Comparison of ENCODE assay signal across 7 mouse cellular contexts in the genomic region with DNA sequence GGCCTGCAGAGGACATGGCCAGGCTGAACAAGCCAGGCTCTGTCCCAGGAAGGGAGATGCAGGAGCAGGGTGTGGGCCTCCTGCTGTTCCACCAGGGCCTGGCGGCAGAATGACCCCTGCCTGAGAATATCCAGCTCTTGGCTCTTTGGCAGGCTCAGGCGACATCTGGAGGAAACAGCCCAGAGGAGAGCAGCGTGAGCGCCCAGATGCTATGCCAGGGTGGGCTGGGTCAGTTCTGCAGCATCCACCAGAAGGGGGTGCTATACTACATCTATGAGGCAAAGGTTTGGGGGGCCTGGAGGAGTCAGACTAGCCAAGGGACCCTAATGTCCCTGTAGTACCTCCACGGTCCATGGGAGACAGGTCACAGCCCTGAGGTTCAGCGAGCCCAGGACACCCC. TPM values are rescaled to one million over a fixed set of nuclear protein-coding genes. Genes with fewer than 3 reads are reported as not detected.
A peak's percentile ranks its signal among the peaks of the same experiment; 100 is the strongest.
DNase-seq lines count a peak whose midpoint lies in the region; ATAC-seq and TF ChIP-seq lines count a peak whose summit lies in the region.

No protein-coding gene starts in this region.

- intact Hi-C loops in heart, postnatal 36 days (cut with DNase I), result no loop called here

- 28% methylated on average over 6 of the region's 6 CpGs for WGBS in embryonic facial prominence, embryonic 15.5 days
- WGBS in limb, embryonic 11.5 days, result 39% methylated on average over 6 of the region's 6 CpGs
- WGBS in midbrain, embryonic 14.5 days, result 40% methylated on average over 6 of the region's 6 CpGs

- ATAC-seq in embryonic facial prominence, embryonic 15.5 days (ENCODE audit: insufficient number of reproducible peaks, low FRiP score, low TSS enrichment, low read depth), result peak; percentile 31; the same call in 1 of the 2 replicates
- no peak; the same call in 1 of the 2 replicates for ATAC-seq in limb, embryonic 11.5 days (ENCODE audit: insufficient number of reproducible peaks, low FRiP score, low TSS enrichment, low read depth)
- ATAC-seq in midbrain, embryonic 14.5 days (ENCODE audit: low FRiP score, low TSS enrichment), result 0 out of 2 replicates have a peak, but pooled peaks have one; percentile 22

- H3K4me1 ChIP-seq in E14TG2a.4 (replicated peaks; ENCODE audit: low read depth, low read length), result peaks cover 91% of the 10 kb centered on the region
- H3K4me1 ChIP-seq in embryonic facial prominence, embryonic 15.5 days, result peaks cover 46% of the 10 kb centered on the region
- peaks cover 6% of the 10 kb centered on the region for H3K4me1 ChIP-seq in limb, embryonic 11.5 days (ENCODE audit: control insufficient read depth, insufficient read depth, low read length)
- peaks cover 13% of the 10 kb centered on the region for H3K4me1 ChIP-seq in midbrain, embryonic 14.5 days (ENCODE audit: control insufficient read depth, insufficient read depth, low read length)

- DNase-seq in B cell, adult 2 months, result peak; percentile 61 to 62
- peak; percentile 57 to 65 for DNase-seq in heart, postnatal 36 days
- peak; percentile 74 for DNase-seq in limb, embryonic 11.5 days (ENCODE audit: low spot score)
- DNase-seq in midbrain, embryonic 14.5 days, result peak; percentile 78
- no peak for DNase-seq in ovary, postnatal 14 days (ENCODE audit: low spot score)

- peaks cover 100% of the 10 kb centered on the region for H3K36me3 ChIP-seq in E14TG2a.4 (ENCODE audit: insufficient read depth, low read length)
- H3K36me3 ChIP-seq in embryonic facial prominence, embryonic 15.5 days, result peaks cover 83% of the 10 kb centered on the region
- H3K36me3 ChIP-seq in limb, embryonic 11.5 days (ENCODE audit: control insufficient read depth, insufficient read depth, low read length), result peaks cover 35% of the 10 kb centered on the region; the same call in 1 of the 2 replicates
- H3K36me3 ChIP-seq in midbrain, embryonic 14.5 days (ENCODE audit: control insufficient read depth, insufficient read depth, low read length), result peaks cover 84% of the 10 kb centered on the region

- 0 out of 2 replicates have a peak overlapping the region, but pooled peaks have one; percentile 22 for H3K27ac ChIP-seq in embryonic facial prominence, embryonic 15.5 days (replicated peaks)
- H3K27ac ChIP-seq in limb, embryonic 11.5 days (replicated peaks; ENCODE audit: low read depth, low read length), result no peak overlapping the region
- H3K27ac ChIP-seq in midbrain, embryonic 14.5 days (replicated peaks; ENCODE audit: low read depth, low read length), result peak overlapping the region; percentile 66

- no peak overlapping the region for H3K9ac ChIP-seq in embryonic facial prominence, embryonic 15.5 days
- H3K9ac ChIP-seq in limb, embryonic 11.5 days (ENCODE audit: low read length), result no peak overlapping the region
- peak overlapping the region; percentile 36; the same call in 1 of the 2 replicates for H3K9ac ChIP-seq in midbrain, embryonic 14.5 days (replicated peaks; ENCODE audit: low read length)

- TF ChIP-seq CTCF in E14TG2a.4 (conservative IDR thresholded peaks at IDR 0.05; ENCODE audit: low read length), result peak; percentile 61

- H3K9me3 ChIP-seq in E14TG2a.4 (ENCODE audit: low read length), result no peaks in the 10 kb centered on the region
- H3K9me3 ChIP-seq in embryonic facial prominence, embryonic 15.5 days (replicated peaks), result no peaks in the 10 kb centered on the region
- no peaks in the 10 kb centered on the region for H3K9me3 ChIP-seq in limb, embryonic 11.5 days (ENCODE audit: control insufficient read depth, low read length)
- H3K9me3 ChIP-seq in midbrain, embryonic 14.5 days (ENCODE audit: control insufficient read depth, low read length), result no peaks in the 10 kb centered on the region

- no peak overlapping the region for H3K4me2 ChIP-seq in embryonic facial prominence, embryonic 15.5 days (replicated peaks)
- H3K4me2 ChIP-seq in limb, embryonic 11.5 days (ENCODE audit: low read depth, severe bottlenecking), result no peak overlapping the region
- no peak overlapping the region for H3K4me2 ChIP-seq in midbrain, embryonic 14.5 days (ENCODE audit: low read length)

- no peaks in the 10 kb centered on the region for H3K27me3 ChIP-seq in E14TG2a.4 (ENCODE audit: insufficient read depth, low read length)
- no peaks in the 10 kb centered on the region for H3K27me3 ChIP-seq in embryonic facial prominence, embryonic 15.5 days
- H3K27me3 ChIP-seq in limb, embryonic 11.5 days (ENCODE audit: control insufficient read depth, insufficient read depth, low read length), result no peaks in the 10 kb centered on the region
- H3K27me3 ChIP-seq in midbrain, embryonic 14.5 days (ENCODE audit: control insufficient read depth, insufficient read depth, low read length), result no peaks in the 10 kb centered on the region

- H3K4me3 ChIP-seq in E14TG2a.4 (replicated peaks; ENCODE audit: low read length), result peak overlapping the region; percentile 29; the same call in 1 of the 2 replicates
- no peak overlapping the region for H3K4me3 ChIP-seq in embryonic facial prominence, embryonic 15.5 days (replicated peaks)
- H3K4me3 ChIP-seq in limb, embryonic 11.5 days (ENCODE audit: low read depth, low read length), result no peak overlapping the region
- H3K4me3 ChIP-seq in midbrain, embryonic 14.5 days (replicated peaks; ENCODE audit: low read depth, low read length), result no peak overlapping the region

RNA-seq across cellular contexts. Expression of gene Rcor2, which starts 12.0 kb away (rescaled TPM):
- 20.3 and 22.9 TPM in 2 replicates for polyA plus RNA-seq in embryonic facial prominence, embryonic 15.5 days (2015; fragmentation: Nextera tagmentation; extraction: Ambion mirVana)
- 1 to 10 TPM; 5.4 to 7.8 TPM for total RNA-seq in heart, postnatal 36 days (2021)
- polyA plus RNA-seq in limb, embryonic 11.5 days (2014; fragmentation: Nextera tagmentation; extraction: Ambion mirVana), result 22.6 and 30.0 TPM in 2 replicates
- polyA plus RNA-seq in midbrain, embryonic 14.5 days (2014; fragmentation: Nextera tagmentation; extraction: Ambion mirVana), result 23.1 and 26.6 TPM in 2 replicates

RNA-seq across cellular contexts. Expression of gene Naa40, which starts 38.1 kb away (rescaled TPM):
- polyA plus RNA-seq in embryonic facial prominence, embryonic 15.5 days (2015; fragmentation: Nextera tagmentation; extraction: Ambion mirVana), result 49.8 and 55.4 TPM in 2 replicates
- 10 to 100 TPM; 15.3 to 15.6 TPM for total RNA-seq in heart, postnatal 36 days (2021)
- 83.9 and 85.1 TPM in 2 replicates for polyA plus RNA-seq in limb, embryonic 11.5 days (2014; fragmentation: Nextera tagmentation; extraction: Ambion mirVana)
- polyA plus RNA-seq in midbrain, embryonic 14.5 days (2014; fragmentation: Nextera tagmentation; extraction: Ambion mirVana), result 68.6 and 77.8 TPM in 2 replicates
